Mouse (Mus musculus): Measurements from ENCODE around the gene Zfp94. TPM values are rescaled to one million over a fixed set of nuclear protein-coding genes. Genes with fewer than 3 reads are reported as not detected.

Zfp94 gene
- polyA plus RNA-seq, 1 experiment from 2014 or later: 25.9 TPM

DNA sequence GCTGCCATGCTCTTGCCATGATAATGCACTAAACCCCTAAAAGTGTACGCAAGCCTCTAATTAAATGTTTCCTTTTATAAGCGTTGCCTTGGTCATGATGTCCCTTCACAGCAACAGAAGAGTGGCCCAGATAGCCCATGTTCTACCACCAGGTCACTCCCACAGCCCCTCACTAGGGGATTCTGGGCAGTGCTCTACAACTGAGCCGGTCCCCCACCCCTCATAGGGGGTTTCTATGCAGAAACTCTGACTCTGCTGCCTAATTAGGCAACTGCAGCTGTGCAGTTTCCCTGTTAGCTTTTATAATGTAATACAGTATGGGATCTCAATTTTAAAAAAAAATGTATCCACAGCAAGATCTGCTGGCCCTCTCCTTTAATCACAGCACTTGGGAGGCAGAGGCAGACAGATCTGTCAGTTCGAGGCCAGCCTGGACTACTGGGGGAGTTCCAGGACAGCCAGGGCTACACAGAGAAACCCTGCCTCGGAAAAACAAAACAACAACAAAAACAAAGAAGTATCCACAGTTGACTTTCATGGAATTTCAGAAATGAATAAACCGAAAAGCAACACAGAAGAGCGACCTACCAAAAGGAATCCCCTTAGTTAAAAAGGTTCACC is 46.7 kb downstream of the Zfp94 start:
- H3K4me1 ChIP-seq (replicated peaks; ENCODE audit: control insufficient read depth, insufficient read depth, low read length): peaks cover 7% of the 10 kb centered on the region
- no peaks in the 10 kb centered on the region for H3K27me3 ChIP-seq (replicated peaks; ENCODE audit: control insufficient read depth, insufficient read depth, low read length)
- peak overlapping the region; percentile 83 for H3K4me3 ChIP-seq (replicated peaks; ENCODE audit: low read length)
- peaks cover 5% of the 10 kb centered on the region; the same call in 1 of the 2 replicates for H3K36me3 ChIP-seq (ENCODE audit: control insufficient read depth, insufficient read depth)
- no peak overlapping the region for H3K27ac ChIP-seq (ENCODE audit: low read length)
- ATAC-seq: peak; percentile 58
- H3K9me3 ChIP-seq (ENCODE audit: control insufficient read depth, low read length): no peaks in the 10 kb centered on the region
- peak overlapping the region; percentile 95 for H3K9ac ChIP-seq (replicated peaks; ENCODE audit: low read depth, low read length)
- peak overlapping the region; percentile 92 for H3K4me2 ChIP-seq (ENCODE audit: low read length)
- WGBS: 33% methylated on average over 7 of the region's 7 CpGs

DNA sequence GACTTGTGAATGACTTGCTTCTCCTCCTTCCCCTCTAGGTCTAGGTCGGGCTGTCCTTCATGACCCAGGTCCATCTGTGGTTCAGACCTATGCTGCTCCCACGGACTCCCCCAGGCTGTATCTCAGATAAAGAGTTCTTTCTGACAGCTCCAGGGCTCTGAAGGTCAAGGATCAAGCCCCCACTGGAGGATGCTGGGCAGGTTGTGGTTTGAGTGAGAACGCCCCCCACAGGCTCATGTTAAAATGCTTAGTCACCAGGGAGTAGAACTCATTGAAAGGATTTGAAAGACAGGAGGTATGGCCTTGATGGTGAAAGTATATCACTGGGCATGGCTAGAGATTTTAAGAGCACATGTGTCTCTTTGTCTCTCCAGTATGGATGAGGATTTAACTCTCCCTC is 47.2 kb downstream of the Zfp94 start:
- Histone ChIP-seq H3K4me2 (ENCODE audit: low read length) (no peak overlapping the region; the same call in 1 of the 2 replicates), H3K36me3 (ENCODE audit: control insufficient read depth, insufficient read depth) (no peaks in the 10 kb centered on the region), H3K9me3 (ENCODE audit: control insufficient read depth, low read length) (no peaks in the 10 kb centered on the region), H3K4me1 (replicated peaks; ENCODE audit: control insufficient read depth, insufficient read depth, low read length) (peaks cover 7% of the 10 kb centered on the region), H3K27ac (ENCODE audit: low read length) (no peak overlapping the region), H3K27me3 (replicated peaks; ENCODE audit: control insufficient read depth, insufficient read depth, low read length) (no peaks in the 10 kb centered on the region), H3K4me3 (replicated peaks; ENCODE audit: low read length) (no peak overlapping the region; the same call in 1 of the 2 replicates), H3K9ac (replicated peaks; ENCODE audit: low read depth, low read length) (no peak overlapping the region; the same call in 1 of the 2 replicates)
- WGBS: 85% methylated on average over 3 of the region's 3 CpGs
- no peak for ATAC-seq

DNA sequence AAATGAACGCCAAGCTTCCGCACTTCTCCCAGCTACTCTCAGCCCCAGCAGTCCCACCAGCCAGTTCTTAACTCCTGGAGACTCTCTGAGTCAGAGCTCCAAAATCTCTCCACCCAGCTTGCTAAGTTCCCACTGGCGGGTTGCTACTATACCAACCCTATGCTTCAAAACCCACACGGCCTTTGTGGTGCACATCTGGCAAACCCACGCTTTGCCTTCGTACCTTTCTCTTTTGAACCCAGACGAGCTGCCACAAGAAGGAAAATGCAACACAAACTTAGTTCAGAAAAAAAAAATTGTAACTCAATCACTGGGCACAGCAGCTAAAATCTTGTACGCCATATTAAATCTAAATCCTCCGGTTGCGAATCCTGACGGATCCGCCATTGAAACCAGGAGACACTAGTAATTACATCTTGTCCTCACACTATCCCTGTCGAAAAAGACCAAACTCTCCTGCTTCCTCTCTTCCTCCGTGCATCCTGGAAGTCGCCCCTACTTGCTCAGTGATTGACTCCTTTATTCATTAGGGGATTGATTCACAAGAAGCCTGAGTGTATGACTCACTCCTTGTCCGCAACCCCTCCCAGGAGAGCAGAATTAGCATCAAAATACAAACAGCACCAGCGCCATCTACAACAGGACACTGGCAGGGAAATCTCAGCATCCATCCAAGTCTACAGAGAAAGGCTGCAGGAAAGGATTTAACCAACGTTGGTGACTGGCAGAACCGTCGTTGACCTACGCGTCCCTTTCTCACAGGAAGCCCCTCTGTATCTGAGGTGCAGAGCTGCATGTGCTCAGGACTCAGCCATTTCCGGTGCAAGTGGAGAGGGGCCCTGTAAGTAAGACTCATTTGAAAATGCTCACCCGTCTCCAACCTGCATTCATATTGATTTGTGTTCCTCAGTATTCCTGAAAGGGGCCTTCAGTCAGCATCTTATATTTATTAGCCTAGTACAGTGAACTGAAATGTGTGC is 48.0 kb downstream of the Zfp94 start:
- Histone ChIP-seq H3K4me2 (ENCODE audit: low read length) (no peak overlapping the region), H3K27me3 (replicated peaks; ENCODE audit: control insufficient read depth, insufficient read depth, low read length) (no peaks in the 10 kb centered on the region), H3K4me1 (replicated peaks; ENCODE audit: control insufficient read depth, insufficient read depth, low read length) (peaks cover 7% of the 10 kb centered on the region), H3K9me3 (ENCODE audit: control insufficient read depth, low read length) (no peaks in the 10 kb centered on the region), H3K27ac (ENCODE audit: low read length) (no peak overlapping the region), H3K4me3 (replicated peaks; ENCODE audit: low read length) (no peak overlapping the region), H3K9ac (replicated peaks; ENCODE audit: low read depth, low read length) (no peak overlapping the region), H3K36me3 (ENCODE audit: control insufficient read depth, insufficient read depth) (no peaks in the 10 kb centered on the region)
- WGBS: 62% methylated on average over 24 of the region's 24 CpGs
- ATAC-seq: no peak

DNA sequence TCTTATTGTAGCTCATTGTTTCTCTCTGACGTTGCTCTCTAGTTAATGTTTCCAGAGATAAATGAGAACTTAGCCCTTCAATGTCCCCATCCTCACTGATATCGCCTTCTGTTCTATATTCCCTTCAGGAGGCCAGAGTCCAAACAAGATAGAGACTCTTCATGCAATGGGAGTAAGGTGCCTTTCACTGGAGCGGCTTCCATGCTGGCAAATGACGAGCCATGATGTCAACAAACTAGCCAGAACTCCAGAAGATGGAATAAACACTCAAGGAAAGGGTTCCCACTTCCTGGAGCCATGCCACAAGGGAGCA is 56.5 kb downstream of the Zfp94 start:
- H3K4me2 ChIP-seq (ENCODE audit: low read length): no peak overlapping the region
- no peaks in the 10 kb centered on the region for H3K27me3 ChIP-seq (replicated peaks; ENCODE audit: control insufficient read depth, insufficient read depth, low read length)
- no peak for ATAC-seq
- peaks cover 6% of the 10 kb centered on the region for H3K36me3 ChIP-seq (ENCODE audit: control insufficient read depth, insufficient read depth)
- H3K9ac ChIP-seq (replicated peaks; ENCODE audit: low read depth, low read length): no peak overlapping the region
- H3K27ac ChIP-seq (ENCODE audit: low read length): no peak overlapping the region
- no peaks in the 10 kb centered on the region for H3K9me3 ChIP-seq (ENCODE audit: control insufficient read depth, low read length)
- peaks cover 6% of the 10 kb centered on the region; the same call in 1 of the 2 replicates for H3K4me1 ChIP-seq (replicated peaks; ENCODE audit: control insufficient read depth, insufficient read depth, low read length)
- H3K4me3 ChIP-seq (replicated peaks; ENCODE audit: low read length): no peak overlapping the region
- 90% methylated on average over 4 of the region's 4 CpGs for WGBS

DNA sequence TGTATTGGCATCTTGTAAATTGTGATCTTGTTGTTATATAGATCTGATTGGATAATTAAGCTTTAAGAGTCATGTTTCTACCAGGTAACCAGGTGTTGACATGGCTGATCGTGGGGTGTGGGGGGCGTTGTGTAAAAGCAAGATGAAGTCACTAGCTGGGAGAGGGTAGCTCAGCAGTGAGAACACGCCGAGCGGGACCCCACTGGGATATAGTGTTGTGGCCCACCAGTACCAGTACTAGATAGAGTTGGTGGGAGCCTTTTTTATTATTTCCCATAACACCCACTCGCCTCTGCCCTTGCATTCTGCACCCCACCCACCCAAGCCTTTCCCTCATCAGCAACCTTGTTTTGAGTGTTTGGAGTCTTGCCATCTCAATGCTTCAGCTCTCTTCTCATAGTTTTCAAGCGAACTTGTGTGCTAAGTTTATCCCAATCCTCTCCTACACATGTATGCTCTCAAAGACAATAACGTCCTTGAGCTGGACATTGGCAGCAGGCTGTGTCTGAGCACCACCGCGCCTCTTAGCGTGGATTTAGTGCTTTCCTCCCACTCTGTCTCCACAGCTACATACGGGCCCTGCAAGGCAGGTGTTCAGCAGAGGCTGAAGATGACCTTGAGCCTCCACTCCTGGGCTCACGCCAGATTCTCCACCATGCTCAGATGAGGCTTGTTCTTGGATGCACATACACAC is 57.0 kb downstream of the Zfp94 start:
- Histone ChIP-seq H3K27me3 (replicated peaks; ENCODE audit: control insufficient read depth, insufficient read depth, low read length) (no peaks in the 10 kb centered on the region), H3K4me2 (ENCODE audit: low read length) (no peak overlapping the region), H3K9ac (replicated peaks; ENCODE audit: low read depth, low read length) (no peak overlapping the region), H3K9me3 (ENCODE audit: control insufficient read depth, low read length) (no peaks in the 10 kb centered on the region), H3K36me3 (ENCODE audit: control insufficient read depth, insufficient read depth) (peaks cover 6% of the 10 kb centered on the region), H3K4me1 (replicated peaks; ENCODE audit: control insufficient read depth, insufficient read depth, low read length) (peaks cover 8% of the 10 kb centered on the region; the same call in 1 of the 2 replicates), H3K27ac (ENCODE audit: low read length) (no peak overlapping the region), H3K4me3 (replicated peaks; ENCODE audit: low read length) (no peak overlapping the region)
- 91% methylated on average over 13 of the region's 13 CpGs for WGBS
- no peak for ATAC-seq

DNA sequence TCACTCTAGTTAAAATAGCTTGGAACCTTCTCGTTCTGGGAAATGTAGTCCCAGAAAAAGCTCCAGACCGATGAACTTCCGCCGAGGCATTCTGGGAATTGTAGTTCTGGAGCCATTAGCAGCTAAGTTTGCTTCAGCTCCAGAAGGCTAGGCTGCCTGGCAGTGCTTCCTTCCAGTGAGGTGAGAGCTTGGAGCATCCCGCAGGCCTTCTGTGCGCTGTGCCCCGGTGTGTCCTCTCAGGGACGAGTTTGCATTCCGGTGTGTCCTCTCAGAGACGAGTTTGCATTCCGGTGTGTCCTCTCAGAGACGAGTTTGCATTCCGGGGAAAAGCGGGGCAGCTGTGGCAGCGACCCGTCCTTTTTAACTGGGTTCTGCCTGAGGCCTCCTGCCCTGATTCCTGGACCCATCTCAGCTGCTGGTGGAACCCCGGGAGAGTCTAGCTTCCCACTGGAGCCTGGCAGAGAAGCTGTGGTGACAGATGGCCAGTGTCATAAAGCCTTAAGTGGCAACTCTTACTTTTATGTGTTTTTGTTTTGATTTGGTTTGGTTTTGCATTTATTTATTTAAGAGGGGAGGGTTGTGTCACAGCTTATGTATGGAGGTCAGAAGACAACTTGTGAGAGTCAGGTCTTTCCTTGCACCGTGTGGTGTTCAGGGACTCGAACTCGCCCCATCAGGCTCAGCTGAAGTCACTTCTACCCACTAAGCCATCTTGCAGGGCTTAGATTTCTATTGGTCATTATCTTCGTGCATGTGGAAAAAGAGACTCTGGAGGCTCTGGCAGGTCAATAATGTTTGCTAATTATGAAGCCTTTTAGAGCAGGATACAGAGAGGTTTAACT is 61.6 kb downstream of the Zfp94 start, which contains the start of gene Zfp108:
TSS of gene Zfp108 (plus strand) at position 162 of the 842 bp plus-strand sequence.
- Histone ChIP-seq H3K27me3 (replicated peaks; ENCODE audit: control insufficient read depth, insufficient read depth, low read length) (no peaks in the 10 kb centered on the region), H3K4me1 (replicated peaks; ENCODE audit: control insufficient read depth, insufficient read depth, low read length) (peaks cover 11% of the 10 kb centered on the region), H3K27ac (ENCODE audit: low read length) (peak within 1 kb of the TSS; percentile 57), H3K4me2 (ENCODE audit: low read length) (peak within 1 kb of the TSS; percentile 61), H3K4me3 (replicated peaks; ENCODE audit: low read length) (peak within 1 kb of the TSS; percentile 52), H3K9ac (replicated peaks; ENCODE audit: low read depth, low read length) (peak within 1 kb of the TSS; percentile 64), H3K36me3 (ENCODE audit: control insufficient read depth, insufficient read depth) (no peaks in the 10 kb centered on the region), H3K9me3 (ENCODE audit: control insufficient read depth, low read length) (no peaks in the 10 kb centered on the region)
- WGBS: 20% methylated on average over 21 of the region's 21 CpGs
- ATAC-seq: peak; percentile 94

DNA sequence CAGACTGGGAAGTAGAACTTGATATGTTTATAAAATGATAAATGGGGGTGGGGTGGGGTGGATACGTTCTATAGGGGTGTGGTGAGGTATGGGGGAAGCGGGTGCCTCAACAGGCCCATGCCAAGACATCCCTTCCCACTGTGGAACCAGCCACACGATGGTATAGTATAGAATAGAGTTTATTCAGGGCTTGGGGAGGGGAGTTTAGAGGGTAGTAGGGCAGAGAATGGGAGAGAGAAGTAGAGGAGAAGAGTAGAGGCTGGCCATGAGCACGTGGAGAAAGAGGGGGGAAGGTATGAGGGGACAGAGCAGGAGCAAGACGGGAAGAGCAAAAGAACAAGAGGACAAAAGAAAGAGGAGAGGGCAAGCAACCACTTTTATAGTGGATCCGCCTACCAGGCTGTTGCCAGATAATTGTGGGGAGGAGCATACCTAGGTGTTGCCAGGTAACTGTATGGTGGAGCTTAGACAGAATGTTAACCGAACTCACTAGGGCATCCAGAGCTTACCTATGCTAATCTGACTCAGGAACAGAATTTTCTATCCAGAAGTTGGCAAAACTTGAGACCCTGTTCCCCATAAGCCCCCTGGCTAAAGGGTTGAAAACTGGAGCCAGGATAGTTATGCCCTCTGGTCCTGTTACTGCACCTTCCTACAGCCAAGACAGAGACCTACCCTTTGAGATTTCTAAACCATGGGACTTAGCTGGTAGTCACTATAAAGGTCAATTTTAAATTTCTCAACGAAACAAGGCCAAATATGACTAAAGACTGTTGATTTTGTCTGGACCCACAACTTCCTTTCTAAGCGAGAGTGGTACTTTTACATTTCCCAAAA is 62.5 kb downstream of the Zfp94 start:
- 65% methylated on average over 9 of the region's 9 CpGs for WGBS
- peak overlapping the region; percentile 52 for H3K4me3 ChIP-seq (replicated peaks; ENCODE audit: low read length)
- H3K36me3 ChIP-seq (ENCODE audit: control insufficient read depth, insufficient read depth): no peaks in the 10 kb centered on the region
- no peak overlapping the region; the same call in 1 of the 2 replicates for H3K9ac ChIP-seq (replicated peaks; ENCODE audit: low read depth, low read length)
- no peaks in the 10 kb centered on the region for H3K27me3 ChIP-seq (replicated peaks; ENCODE audit: control insufficient read depth, insufficient read depth, low read length)
- H3K9me3 ChIP-seq (ENCODE audit: control insufficient read depth, low read length): no peaks in the 10 kb centered on the region
- H3K4me1 ChIP-seq (replicated peaks; ENCODE audit: control insufficient read depth, insufficient read depth, low read length): peaks cover 11% of the 10 kb centered on the region
- no peak overlapping the region for H3K27ac ChIP-seq (ENCODE audit: low read length)
- peak; percentile 54 for ATAC-seq
- H3K4me2 ChIP-seq (ENCODE audit: low read length): peak overlapping the region; percentile 61

All from forebrain, embryonic 16.5 days (tissue).